Mouse (Mus musculus): ENCODE measurements at regions not wholly inside any gene's neighbourhood (a gene's known extent, or its start where the extent isn't known, plus 50 kb on each side); places are given as distances from the start of the nearest gene placed in this dataset.

DNA sequence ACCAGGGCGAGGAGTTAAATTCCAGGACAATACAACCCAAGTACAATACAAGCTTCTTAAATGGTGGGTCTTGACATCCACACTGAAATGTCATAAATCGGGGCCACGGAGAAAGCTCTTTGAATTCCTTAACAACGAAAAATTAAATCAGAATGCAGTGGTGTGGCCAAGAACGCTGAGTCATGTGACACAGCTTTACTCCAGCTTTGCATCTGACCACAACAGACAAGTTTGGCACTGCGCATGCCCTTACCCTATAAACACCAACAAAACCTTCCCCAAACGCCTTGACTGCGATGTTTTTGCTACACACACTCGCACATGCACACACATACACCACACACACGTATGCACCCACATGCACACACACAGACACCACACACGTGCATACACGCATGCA lies 584.8 kb upstream of the Gm10131 start:
- TF ChIP-seq CTCF (IDR thresholded peaks at IDR 0.05; ENCODE audit: extremely low read depth, insufficient read length, insufficient replicate concordance, low read depth, low read length) (no peak), POLR2A (IDR thresholded peaks at IDR 0.05; ENCODE audit: low read depth, low read length) (no peak)
